Mouse (Mus musculus): ENCODE measurements around the gene Nckap5. TPM values are rescaled to one million over a fixed set of nuclear protein-coding genes. Genes with fewer than 3 reads are reported as not detected.

Nckap5 gene
- total and polyA plus RNA-seq, 3 experiments = not detected

DNA sequence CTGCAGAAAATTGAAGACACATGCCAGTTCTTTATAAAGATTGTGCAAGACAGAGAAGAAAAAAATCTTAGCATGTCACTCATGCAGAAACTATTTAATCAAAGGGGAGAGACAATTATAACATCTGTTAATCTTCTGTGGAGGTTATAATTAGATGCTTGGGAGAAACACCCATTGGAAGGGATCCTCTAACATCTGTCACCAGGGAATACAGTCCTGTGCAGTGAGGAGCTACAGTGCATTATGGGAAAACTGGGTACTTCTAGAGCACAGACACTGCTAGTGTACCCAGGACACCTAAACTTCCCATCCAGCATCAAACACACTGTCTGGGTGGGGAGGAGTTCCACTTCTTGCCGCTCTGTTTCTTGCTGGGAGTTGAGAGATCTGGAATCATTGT is 108.7 kb downstream of the Nckap5 start:
- no peak for DNase-seq (ENCODE audit: extremely low read depth)
- TF ChIP-seq MEF2A (IDR thresholded peaks at IDR 0.05; ENCODE audit: borderline replicate concordance, low read depth, low read length) = no peak
- TF ChIP-seq ELF1 (IDR thresholded peaks at IDR 0.05; ENCODE audit: low read depth, low read length) = no peak
- Histone ChIP-seq H3K9me3 (replicated peaks; ENCODE audit: low read length) (peaks cover 12% of the 10 kb centered on the region), H3K4me1 (ENCODE audit: control insufficient read depth in 1 of 2, insufficient read depth in 2 of 2) (no peaks in the 10 kb centered on the region), H3K27me3 (replicated peaks) (peaks cover 11% of the 10 kb centered on the region), H3K4me3 (replicated peaks in 1 of 3; ENCODE audit: low read depth in 2 of 3, low read length in 2 of 3, poor library complexity in 1 of 3) (no peak overlapping the region), H3K4me2 (ENCODE audit: insufficient read depth, low read depth, poor library complexity, severe bottlenecking) (no peak overlapping the region), H3K9ac (ENCODE audit: insufficient read depth, low read depth) (no peak overlapping the region), H3K79me2 (replicated peaks; ENCODE audit: control insufficient read depth, extremely low read depth, insufficient read depth, poor library complexity, severe bottlenecking) (no peaks in the 10 kb centered on the region), H3K36me3 (replicated peaks in 1 of 2; ENCODE audit: control insufficient read depth in 1 of 2, insufficient read depth in 1 of 2, low read length in 1 of 2) (no peaks in the 10 kb centered on the region), H3K27ac (ENCODE audit: insufficient read depth, low read depth) (no peak overlapping the region)
- in situ Hi-C loops (cut with MboI; ENCODE audit: low pct_ligation_motif_present, low pct_unique_long_range_greater_than_20kb, low sequenced_read_pairs) = no loop called here
- dilution Hi-C loops (cut with MboI; ENCODE audit: extremely low pct_ligation_motif_present, extremely low pct_unique_long_range_greater_than_20kb, low sequenced_read_pairs) = no loop called here

DNA sequence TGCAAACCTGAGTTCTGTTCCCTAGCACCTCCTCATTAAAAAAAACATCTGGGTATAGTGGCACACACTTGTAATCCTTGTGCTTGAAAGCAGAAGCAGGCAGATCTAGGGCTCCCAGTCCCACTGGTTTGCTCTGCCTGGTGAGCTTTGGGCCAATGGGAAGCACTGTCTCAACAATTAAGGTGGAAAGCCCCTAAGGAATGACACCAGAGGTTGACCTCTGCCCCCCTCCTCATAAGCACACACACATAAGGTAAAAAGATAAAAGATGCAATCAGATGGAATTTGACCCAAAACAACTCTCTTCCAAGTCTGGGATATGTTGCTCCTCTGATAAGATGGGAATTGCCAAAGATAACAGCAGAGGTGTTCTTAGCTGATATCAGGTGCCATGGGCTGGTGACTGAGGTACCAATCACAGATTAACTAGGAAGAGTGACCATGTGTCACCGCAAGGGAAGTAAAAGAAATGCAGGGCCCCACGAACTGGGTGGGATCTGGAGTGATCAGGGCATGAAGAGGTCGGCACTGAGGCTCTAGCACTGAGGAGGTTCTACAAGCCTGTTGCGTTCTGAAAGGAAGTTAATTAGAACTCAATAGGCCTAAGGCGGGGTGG is 110.8 kb downstream of the Nckap5 start:
- Histone ChIP-seq H3K4me3 (replicated peaks in 1 of 3; ENCODE audit: low read depth in 2 of 3, low read length in 2 of 3, poor library complexity in 1 of 3) (no peak overlapping the region), H3K9ac (ENCODE audit: insufficient read depth, low read depth) (no peak overlapping the region), H3K4me2 (ENCODE audit: insufficient read depth, low read depth, poor library complexity, severe bottlenecking) (no peak overlapping the region), H3K36me3 (replicated peaks in 1 of 2; ENCODE audit: control insufficient read depth in 1 of 2, insufficient read depth in 1 of 2, low read length in 1 of 2) (no peaks in the 10 kb centered on the region), H3K9me3 (replicated peaks; ENCODE audit: low read length) (peaks cover 8% of the 10 kb centered on the region), H3K4me1 (ENCODE audit: control insufficient read depth in 1 of 2, insufficient read depth in 2 of 2) (no peaks in the 10 kb centered on the region), H3K27ac (ENCODE audit: insufficient read depth, low read depth) (no peak overlapping the region), H3K79me2 (replicated peaks; ENCODE audit: control insufficient read depth, extremely low read depth, insufficient read depth, poor library complexity, severe bottlenecking) (no peaks in the 10 kb centered on the region), H3K27me3 (replicated peaks) (peaks cover 11% of the 10 kb centered on the region)
- TF ChIP-seq HCFC1 (IDR thresholded peaks at IDR 0.05; ENCODE audit: low read depth, low read length) (no peak), MYC (IDR thresholded peaks at IDR 0.05; ENCODE audit: low read depth, low read length) (no peak), USF1 (IDR thresholded peaks at IDR 0.05; ENCODE audit: low read depth, low read length) (no peak), EP300 (IDR thresholded peaks at IDR 0.05; ENCODE audit: low read length) (no peak), MXI1 (IDR thresholded peaks at IDR 0.05; ENCODE audit: low read depth, low read length) (no peak), NELFE (IDR thresholded peaks at IDR 0.05; ENCODE audit: low read depth, low read length) (no peak), IRF4 (IDR thresholded peaks at IDR 0.05; ENCODE audit: low read depth, low read length) (no peak), UBTF (IDR thresholded peaks at IDR 0.05; ENCODE audit: low read depth, low read length) (no peak), MAFK (IDR thresholded peaks at IDR 0.05; ENCODE audit: insufficient replicate concordance, low read length) (no peak), BHLHE40 (IDR thresholded peaks at IDR 0.05; ENCODE audit: low read depth, low read length) (no peak), POLR2AphosphoS2 (IDR thresholded peaks at IDR 0.05; ENCODE audit: low read depth, low read length) (no peak), NRF1 (IDR thresholded peaks at IDR 0.05; ENCODE audit: low read depth, low read length) (no peak), CTCF (conservative IDR thresholded peaks at IDR 0.05 in 1 of 2, IDR thresholded peaks at IDR 0.05 in 1 of 2; ENCODE audit: low read depth in 2 of 2, low read length in 2 of 2) (no peak), TBP (conservative IDR thresholded peaks at IDR 0.05; ENCODE audit: low read depth, low read length) (no peak), ZKSCAN1 (IDR thresholded peaks at IDR 0.05; ENCODE audit: borderline replicate concordance, low read depth, low read length) (no peak), ETS1 (conservative IDR thresholded peaks at IDR 0.05; ENCODE audit: low read depth, low read length) (no peak), ZMIZ1 (IDR thresholded peaks at IDR 0.05; ENCODE audit: low read depth, low read length) (no peak), GABPA (IDR thresholded peaks at IDR 0.05; ENCODE audit: insufficient replicate concordance, low read depth, low read length) (no peak), ELF1 (IDR thresholded peaks at IDR 0.05; ENCODE audit: low read depth, low read length) (no peak), RCOR1 (conservative IDR thresholded peaks at IDR 0.05; ENCODE audit: low read depth, low read length) (no peak)
- in situ Hi-C loops (cut with MboI; ENCODE audit: low pct_ligation_motif_present, low pct_unique_long_range_greater_than_20kb, low sequenced_read_pairs) (no loop called here), dilution Hi-C loops (cut with MboI; ENCODE audit: extremely low pct_ligation_motif_present, extremely low pct_unique_long_range_greater_than_20kb, low sequenced_read_pairs) (no loop called here)
- DNase-seq (ENCODE audit: extremely low read depth) = no peak
